Mouse (Mus musculus) small intestine, adult 2 months (tissue): Measurements from ENCODE around the gene Zfp811.

Experiments used
- CTCF ChIP-seq: fragments of 200-500 bp; IDR thresholded peaks from 2 replicates; pipeline ENCODE4 v1.5.1; 2012; ENCODE audit warnings: low read depth, mild to moderate bottlenecking, control low read depth, inconsistent platforms, low read length, moderate library complexity, mixed read lengths; ENCODE audit not compliant: insufficient replicate concordance, insufficient read length; ENCODE audit errors: extremely low read depth
- POLR2A ChIP-seq: fragments of 200-500 bp; IDR thresholded peaks from 2 replicates; pipeline ENCODE4 v1.6.1; 2012; ENCODE audit warnings: low read depth, mild to moderate bottlenecking, control low read depth, inconsistent platforms, low read length, moderate library complexity

- TF ChIP-seq POLR2A = no peak
- TF ChIP-seq CTCF = no peak
Observed at GRCm38 (mm10) chr17:32851581-32851980, 41.9 kb upstream of the Zfp811 start.
